In genomic region chr19:44554490-44554860, GRCm38 (mm10) we compare ENCODE assay signal across 8 mouse cellular contexts. TPM values are rescaled to one million over a fixed set of nuclear protein-coding genes. Genes with fewer than 3 reads are reported as not detected.
DNase-seq lines count a peak whose midpoint lies in the region; ATAC-seq and TF ChIP-seq lines count a peak whose summit lies in the region.

No protein-coding gene starts in this region.

- ATAC-seq in limb, embryonic 12.5 days (ENCODE audit: insufficient number of reproducible peaks, insufficient read depth, low FRiP score, low TSS enrichment, low read depth): no peak
- peak; percentile 32; the same call in 1 of the 2 replicates for ATAC-seq in neural tube, embryonic 15.5 days (ENCODE audit: low FRiP score)

- WGBS in limb, embryonic 12.5 days: 5% methylated on average over 8 of the region's 8 CpGs
- WGBS in neural tube, embryonic 15.5 days: 3% methylated on average over 8 of the region's 8 CpGs

- DNase-seq in adrenal gland, postnatal 14 days: peak; percentile 18
- DNase-seq in adrenal gland, adult 8-10 months: no peak
- no peak for DNase-seq in testis, postnatal 14 days (ENCODE audit: low spot score)
- no peak for DNase-seq in yolk sac, embryonic 10.5 days (ENCODE audit: low spot score)
- no peak for DNase-seq in cerebellum, adult 9-10 months

- H3K9ac ChIP-seq in limb, embryonic 12.5 days (replicated peaks): peak overlapping the region; percentile 82
- peak overlapping the region; percentile 96 for H3K9ac ChIP-seq in neural tube, embryonic 15.5 days (replicated peaks)

- H3K4me3 ChIP-seq in testis, adult 2 months (ENCODE audit: control insufficient read depth, low read depth, low read length): peak overlapping the region; percentile 96
- peak overlapping the region; percentile 90 for H3K4me3 ChIP-seq in limb, embryonic 12.5 days (replicated peaks)
- H3K4me3 ChIP-seq in neural tube, embryonic 15.5 days (replicated peaks): peak overlapping the region; percentile 91

- peaks cover 4% of the 10 kb centered on the region for H3K4me1 ChIP-seq in testis, adult 2 months (ENCODE audit: control insufficient read depth, insufficient read depth, low read length)
- H3K4me1 ChIP-seq in limb, embryonic 12.5 days (replicated peaks): peaks cover 11% of the 10 kb centered on the region
- H3K4me1 ChIP-seq in neural tube, embryonic 15.5 days: peaks cover 26% of the 10 kb centered on the region

- no peaks in the 10 kb centered on the region for H3K27me3 ChIP-seq in testis, adult 2 months (ENCODE audit: control insufficient read depth, insufficient read depth, low read length)
- H3K27me3 ChIP-seq in limb, embryonic 12.5 days: peaks cover 5% of the 10 kb centered on the region; the same call in 1 of the 2 replicates
- 0 out of 2 replicates have a peak, but pooled peaks cover 8% of the 10 kb centered on the region for H3K27me3 ChIP-seq in neural tube, embryonic 15.5 days (replicated peaks)

- no peak for TF ChIP-seq POLR2A in testis, adult 2 months (IDR thresholded peaks at IDR 0.05; ENCODE audit: control insufficient read depth, low read depth, low read length)

- no peak overlapping the region for H3K27ac ChIP-seq in testis, adult 2 months (ENCODE audit: control insufficient read depth, insufficient read depth, low read depth, low read length)
- H3K27ac ChIP-seq in limb, embryonic 12.5 days: 0 out of 2 replicates have a peak overlapping the region, but pooled peaks have one; percentile 80
- peak overlapping the region; percentile 86 for H3K27ac ChIP-seq in neural tube, embryonic 15.5 days (replicated peaks)

- H3K9me3 ChIP-seq in limb, embryonic 12.5 days: no peaks in the 10 kb centered on the region
- H3K9me3 ChIP-seq in neural tube, embryonic 15.5 days (replicated peaks): no peaks in the 10 kb centered on the region

- peak overlapping the region; percentile 88 for H3K4me2 ChIP-seq in limb, embryonic 12.5 days
- H3K4me2 ChIP-seq in neural tube, embryonic 15.5 days: peak overlapping the region; percentile 85

- H3K36me3 ChIP-seq in testis, adult 2 months (ENCODE audit: control insufficient read depth, insufficient read depth, low read length): peaks cover 2% of the 10 kb centered on the region; the same call in 1 of the 2 replicates
- peaks cover 40% of the 10 kb centered on the region for H3K36me3 ChIP-seq in limb, embryonic 12.5 days
- H3K36me3 ChIP-seq in neural tube, embryonic 15.5 days: peaks cover 38% of the 10 kb centered on the region

- TF ChIP-seq CTCF in testis, adult 2 months (IDR thresholded peaks at IDR 0.05; ENCODE audit: control insufficient read depth, insufficient read depth, insufficient replicate concordance, low read depth, low read length): no peak

RNA-seq across cellular contexts. Expression of gene Ndufb8, which starts 0.8 kb away (rescaled TPM):
- 943 and 1,009 TPM in 2 replicates for total RNA-seq in adrenal gland, postnatal 14 days (2021)
- 100 to 1,000 TPM; 284 to 446 (median 384) TPM for total RNA-seq in adrenal gland, adult 8-10 months (2022)
- 614 and 616 TPM in 2 replicates for polyA plus RNA-seq in testis, adult 2 months (2012; rRNA removed)
- polyA plus RNA-seq in limb, embryonic 12.5 days (2016; fragmentation: Nextera tagmentation; extraction: Ambion mirVana): 499 and 524 TPM in 2 replicates
- 714 and 813 TPM in 2 replicates for polyA plus RNA-seq in neural tube, embryonic 15.5 days (2015; fragmentation: Nextera tagmentation; extraction: Ambion mirVana)

RNA-seq across cellular contexts. Expression of gene Gm20538, which starts 1.8 kb away (rescaled TPM):
- total RNA-seq in adrenal gland, postnatal 14 days (2021): not detected in 2 replicates
- not detected for total RNA-seq in adrenal gland, adult 8-10 months (2022)
- polyA plus RNA-seq in testis, adult 2 months (2012; rRNA removed): not detected in 2 replicates
- polyA plus RNA-seq in limb, embryonic 12.5 days (2016; fragmentation: Nextera tagmentation; extraction: Ambion mirVana): not detected in 2 replicates
- not detected in 2 replicates for polyA plus RNA-seq in neural tube, embryonic 15.5 days (2015; fragmentation: Nextera tagmentation; extraction: Ambion mirVana)

RNA-seq across cellular contexts. Expression of gene Hif1an, which starts 8.2 kb away (rescaled TPM):
- total RNA-seq in adrenal gland, postnatal 14 days (2021): 27.4 and 31.2 TPM in 2 replicates
- total RNA-seq in adrenal gland, adult 8-10 months (2022): 10 to 100 TPM; 26.0 to 30.2 (median 28.4) TPM
- polyA plus RNA-seq in testis, adult 2 months (2012; rRNA removed): 17.0 and 19.2 TPM in 2 replicates
- polyA plus RNA-seq in limb, embryonic 12.5 days (2016; fragmentation: Nextera tagmentation; extraction: Ambion mirVana): 46.5 and 47.2 TPM in 2 replicates
- polyA plus RNA-seq in neural tube, embryonic 15.5 days (2015; fragmentation: Nextera tagmentation; extraction: Ambion mirVana): 25.0 TPM in 2 replicates

RNA-seq across cellular contexts. Expression of gene Sec31b, which starts 8.8 kb away (rescaled TPM):
- total RNA-seq in adrenal gland, postnatal 14 days (2021): 3.4 and 5.2 TPM in 2 replicates
- total RNA-seq in adrenal gland, adult 8-10 months (2022): 1 to 10 TPM; 4.1 to 6.2 (median 5.5) TPM
- 3.2 and 3.3 TPM in 2 replicates for polyA plus RNA-seq in testis, adult 2 months (2012; rRNA removed)
- 0.42 and 0.75 TPM in 2 replicates for polyA plus RNA-seq in limb, embryonic 12.5 days (2016; fragmentation: Nextera tagmentation; extraction: Ambion mirVana)
- 0.41 and 0.69 TPM in 2 replicates for polyA plus RNA-seq in neural tube, embryonic 15.5 days (2015; fragmentation: Nextera tagmentation; extraction: Ambion mirVana)
